Mouse (Mus musculus) layer of hippocampus, postnatal 25 days (tissue): ENCODE data around the gene Meis2. TPM values are rescaled to one million over a fixed set of nuclear protein-coding genes. Genes with fewer than 3 reads are reported as not detected.

Source experiments
- DNase-seq, 2 experiments: peaks; one replicate each; pipeline ENCODE4 v3.0.0; 2022; ENCODE audit warnings: mixed read lengths in 2 of 2, low spot score in 1 of 2; ENCODE audit errors: extremely low spot score in 1 of 2
- total RNA-seq, 2 experiments: library from RNA; stranded (reverse); gene quantifications; 2 replicates each; pipeline ENCODE4 v1.2.3; 2021

The Meis2 gene
- total RNA-seq, 2 experiments from 2014 or later: 36.0 to 46.4 TPM

DNA sequence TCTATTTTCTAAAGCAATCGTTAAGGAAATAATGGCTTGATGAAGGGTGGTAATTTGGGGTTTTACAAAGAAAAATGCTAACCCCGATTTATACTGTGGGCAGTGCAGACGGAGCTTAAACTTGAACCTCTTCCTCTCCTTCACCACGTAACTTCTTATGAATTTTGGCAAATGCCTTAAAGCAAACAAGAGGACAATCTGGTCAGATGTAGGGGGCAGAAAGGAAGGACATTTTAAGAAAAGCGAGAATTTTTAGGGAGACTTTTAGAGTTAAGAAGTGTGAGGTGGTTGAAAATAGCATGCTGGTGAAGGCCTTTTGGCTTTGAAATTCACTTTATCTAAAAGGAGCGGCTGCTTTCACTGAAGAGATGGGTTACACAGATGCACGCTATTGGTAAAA, 3.3 kb upstream of the Meis2 start:
- no peak for DNase-seq

DNA sequence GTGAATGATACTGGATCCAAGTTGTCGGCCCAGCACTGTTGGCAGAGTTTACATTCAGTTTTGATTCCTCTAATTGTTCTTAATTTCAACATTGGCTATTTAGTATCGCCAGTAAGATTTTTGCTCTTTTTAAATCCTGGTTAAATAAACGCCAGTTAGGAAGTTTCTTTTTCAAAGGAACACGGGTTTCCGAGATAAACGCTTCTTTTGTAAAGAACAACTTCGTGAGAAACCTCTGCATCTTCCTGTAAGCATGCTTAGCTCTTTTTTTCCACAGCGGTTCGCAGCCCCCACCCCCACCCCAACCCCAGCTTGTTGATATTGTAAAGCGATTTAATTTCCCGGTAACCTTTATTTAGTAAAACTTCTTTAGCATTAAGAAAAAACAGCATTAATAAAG, 2.8 kb upstream of the Meis2 start:
- no peak for DNase-seq

GRCm38 (mm10) chr2:116067711-116068110, 2.1 kb upstream of the Meis2 start:
- no peak for DNase-seq

- peak; percentile 45 to 52 for DNase-seq
Observed at GRCm38 (mm10) chr2:116067065-116067497, 1.4 kb upstream of the Meis2 start.

GRCm38 (mm10) chr2:116066057-116066941, 660 bp upstream of the Meis2 start:
- peak in 1 of 2 experiments; percentile 41 for DNase-seq

DNA sequence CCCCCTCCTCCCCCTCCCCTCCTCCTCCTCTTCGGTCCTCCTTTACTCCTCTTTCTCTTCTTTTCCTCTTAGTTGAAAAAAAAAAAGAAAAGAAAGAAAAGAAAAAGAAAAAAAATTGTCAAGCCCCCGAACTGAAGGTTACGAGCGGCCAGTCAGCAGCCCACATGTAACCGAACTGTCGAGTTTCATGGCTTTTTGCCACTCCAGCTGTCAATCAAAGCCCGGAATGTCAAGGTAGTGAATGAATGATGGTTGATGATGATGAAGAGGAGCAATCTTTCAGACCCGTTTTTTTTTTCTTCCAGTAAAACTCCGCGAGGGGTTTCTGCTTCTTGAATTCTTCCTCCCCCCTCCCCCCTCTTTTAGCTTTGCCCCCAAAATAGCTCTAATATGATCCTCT, 582 bp downstream of the Meis2 start:
- DNase-seq: no peak

DNA sequence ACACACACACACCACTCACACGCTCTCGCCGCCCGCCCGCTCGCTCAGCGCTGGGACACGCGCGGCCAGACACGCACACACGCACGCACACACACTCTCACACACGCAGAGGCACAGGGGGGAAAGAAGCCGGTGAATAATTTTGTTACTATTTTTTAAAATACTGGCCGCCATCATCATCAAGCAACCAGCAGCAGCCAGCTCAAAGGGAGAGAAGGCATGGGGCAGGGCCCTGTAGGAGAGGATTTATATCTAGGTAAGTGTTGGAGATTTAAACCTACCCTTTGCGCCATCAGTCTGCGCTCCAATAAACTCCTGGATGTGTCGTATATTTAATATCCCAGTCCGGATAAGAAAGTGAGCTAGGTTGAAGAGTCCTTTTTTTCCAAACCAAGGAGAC, 1.1 kb downstream of the Meis2 start:
- no peak for DNase-seq

- DNase-seq: no peak
Observed at GRCm38 (mm10) chr2:116063819-116064293, 1.8 kb downstream of the Meis2 start.

- no peak for DNase-seq
Observed at GRCm38 (mm10) chr2:116062761-116063441, 2.7 kb downstream of the Meis2 start.

- DNase-seq: no peak
Observed at GRCm38 (mm10) chr2:116062251-116062651, 3.4 kb downstream of the Meis2 start.

- no peak for DNase-seq
Observed at GRCm38 (mm10) chr2:116061401-116062021, 4.1 kb downstream of the Meis2 start.

- DNase-seq: no peak
Observed at GRCm38 (mm10) chr2:116060701-116061400, 4.8 kb downstream of the Meis2 start.

- DNase-seq: no peak
Observed at GRCm38 (mm10) chr2:116060210-116060609, 5.4 kb downstream of the Meis2 start.

GRCm38 (mm10) chr2:116059661-116060060, 6.0 kb downstream of the Meis2 start:
- no peak for DNase-seq

GRCm38 (mm10) chr2:116059066-116059465, 6.6 kb downstream of the Meis2 start:
- no peak for DNase-seq

- DNase-seq: no peak
Observed at GRCm38 (mm10) chr2:116058511-116058910, 7.1 kb downstream of the Meis2 start.

DNA sequence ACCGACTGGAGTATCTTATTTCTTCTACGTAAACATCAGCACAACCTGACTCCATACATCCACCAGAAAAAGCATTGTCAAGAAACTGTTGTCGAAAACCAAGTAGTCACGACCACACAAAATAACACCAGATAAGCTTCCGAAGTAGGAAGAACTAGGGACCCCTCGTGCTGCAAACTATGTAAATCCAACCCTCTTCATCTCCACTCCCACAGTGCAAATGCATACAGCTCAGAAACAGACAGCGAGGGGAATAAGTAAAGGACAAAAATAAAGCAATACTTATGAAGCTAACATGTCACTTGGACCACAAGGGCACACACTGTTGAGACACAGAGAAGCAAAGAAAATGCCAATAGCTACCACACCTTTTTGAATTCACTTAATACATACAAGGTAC, 8.8 kb downstream of the Meis2 start:
- no peak for DNase-seq

- no peak for DNase-seq
Observed at GRCm38 (mm10) chr2:116055686-116056620, 9.7 kb downstream of the Meis2 start.

DNA sequence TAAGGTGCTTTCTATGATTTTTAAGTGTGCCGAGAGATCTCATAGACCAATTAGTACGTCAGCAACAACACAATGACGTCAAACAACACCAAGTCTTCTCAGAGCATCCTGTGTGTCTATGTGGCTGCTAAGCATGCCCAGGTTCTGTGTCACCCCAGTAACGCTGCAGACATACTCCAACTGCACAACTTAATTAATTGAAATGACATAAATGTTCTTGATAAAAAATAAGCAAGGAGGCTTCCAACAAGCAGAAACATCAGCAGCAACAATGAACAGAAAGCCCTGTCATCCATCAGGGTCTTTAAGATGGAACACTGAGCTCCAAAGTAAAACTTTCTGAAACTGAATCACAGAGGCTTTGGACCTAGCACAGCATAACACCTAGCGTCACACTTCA, 11.7 kb downstream of the Meis2 start:
- DNase-seq: no peak
